Mouse (Mus musculus) CD8-positive naive resting alpha-beta T cell, adult 2 months (primary cell): Measurements from ENCODE around the gene Ppp6r2.

Experiments
- DNase-seq, 2 experiments: peaks; one replicate each; pipeline ENCODE4 v3.0.0; 2022; ENCODE audit warnings: low read depth in 2 of 2, low spot score in 2 of 2

Gene Ppp6r2

GRCm38 (mm10) chr15:89249063-89249462 is 37.7 kb downstream of the Ppp6r2 start:
- DNase-seq, result no peak

GRCm38 (mm10) chr15:89255330-89255729 is 44.0 kb downstream of the Ppp6r2 start:
- DNase-seq, result no peak

- DNase-seq, result no peak
Observed at GRCm38 (mm10) chr15:89258997-89259396, 47.6 kb downstream of the Ppp6r2 start.

GRCm38 (mm10) chr15:89264485-89264884 is 53.1 kb downstream of the Ppp6r2 start:
- no peak for DNase-seq

DNA sequence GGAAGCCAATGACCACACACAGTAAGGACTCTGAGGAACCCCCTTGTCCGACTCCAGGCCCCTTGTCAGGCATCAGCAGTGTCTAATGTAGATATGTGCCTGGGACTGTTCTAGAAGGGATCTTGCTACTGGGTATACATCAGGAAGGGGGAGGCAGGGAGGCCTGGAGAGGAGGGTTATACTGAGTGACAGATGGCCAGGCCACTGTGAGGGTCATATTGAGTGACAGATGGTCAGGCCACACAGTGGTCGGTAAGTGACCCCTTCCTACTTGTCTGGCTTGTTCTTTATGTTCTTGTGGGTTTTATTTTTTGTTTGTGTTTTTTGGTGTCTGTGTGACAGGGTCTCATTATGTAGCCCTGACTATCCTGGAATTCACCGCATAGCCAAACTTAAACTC is 64.1 kb downstream of the Ppp6r2 start:
- DNase-seq, result no peak

DNA sequence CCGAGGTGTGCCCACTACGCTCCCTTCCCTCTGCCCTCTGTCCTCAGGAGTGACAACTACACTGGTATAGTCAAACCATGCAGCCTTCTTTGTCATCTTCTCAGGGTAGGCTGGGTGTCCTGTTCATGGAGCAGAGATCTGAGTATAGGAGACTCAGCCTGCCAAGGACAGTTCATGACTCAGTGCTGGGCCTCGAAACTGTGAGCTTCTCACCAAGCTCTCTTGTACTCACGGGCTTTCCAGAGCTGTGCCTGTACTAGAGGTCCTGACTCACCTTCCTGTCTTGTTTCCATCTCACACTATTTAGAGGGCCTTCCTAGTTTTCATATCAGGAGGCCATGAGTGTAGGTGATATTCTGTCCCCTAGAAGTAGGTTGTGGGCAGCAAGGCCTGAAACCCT is 66.0 kb downstream of the Ppp6r2 start:
- no peak for DNase-seq

- DNase-seq, result peak; percentile 28 to 44
Observed at GRCm38 (mm10) chr15:89282546-89282945, 71.2 kb downstream of the Ppp6r2 start.

DNA sequence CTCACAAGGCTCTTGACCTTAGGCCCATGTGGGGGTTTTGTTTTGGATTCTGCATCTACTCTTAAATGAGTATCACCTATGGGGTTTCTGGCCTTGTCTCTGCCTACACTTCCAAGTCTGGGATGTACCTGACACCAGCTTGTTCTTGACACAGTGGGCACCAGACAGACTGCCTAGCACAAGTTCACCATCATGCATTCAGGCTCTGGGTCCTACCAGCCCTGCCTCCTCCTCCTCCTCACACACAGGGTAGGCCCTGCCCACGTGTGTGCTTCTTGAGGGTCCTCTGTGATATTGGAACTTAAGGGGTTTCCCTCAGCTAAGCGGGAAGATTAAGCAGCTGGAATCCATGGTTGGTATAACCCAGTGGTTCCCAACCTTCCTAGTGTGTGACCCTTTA is 72.7 kb downstream of the Ppp6r2 start:
- no peak for DNase-seq

GRCm38 (mm10) chr15:89285004-89285403 is 73.7 kb downstream of the Ppp6r2 start:
- DNase-seq, result no peak

GRCm38 (mm10) chr15:89285478-89285877 is 74.1 kb downstream of the Ppp6r2 start:
- no peak for DNase-seq

GRCm38 (mm10) chr15:89286114-89286513 is 74.8 kb downstream of the Ppp6r2 start:
- no peak for DNase-seq

DNA sequence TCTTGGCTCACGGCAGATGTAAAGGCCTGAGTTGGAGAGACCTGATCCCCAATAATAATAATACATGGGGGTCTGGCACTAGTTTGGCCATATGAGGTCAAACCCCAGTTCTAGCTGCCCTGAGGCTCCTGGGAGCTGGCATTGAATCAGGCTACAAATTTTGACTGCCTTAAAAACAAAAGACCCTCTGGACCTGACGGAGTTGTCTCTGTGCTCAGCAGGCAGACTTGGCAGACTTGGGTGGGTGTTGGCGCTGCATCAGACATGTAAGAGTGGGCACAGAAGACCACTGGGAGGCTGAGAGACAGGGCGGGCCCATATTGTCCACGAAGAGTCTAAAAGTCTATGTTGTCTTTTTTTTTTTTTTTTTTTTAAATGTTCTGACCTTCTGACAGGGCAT is 75.2 kb downstream of the Ppp6r2 start:
- DNase-seq, result no peak

- DNase-seq, result no peak
Observed at GRCm38 (mm10) chr15:89288227-89288767, 76.9 kb downstream of the Ppp6r2 start.

DNA sequence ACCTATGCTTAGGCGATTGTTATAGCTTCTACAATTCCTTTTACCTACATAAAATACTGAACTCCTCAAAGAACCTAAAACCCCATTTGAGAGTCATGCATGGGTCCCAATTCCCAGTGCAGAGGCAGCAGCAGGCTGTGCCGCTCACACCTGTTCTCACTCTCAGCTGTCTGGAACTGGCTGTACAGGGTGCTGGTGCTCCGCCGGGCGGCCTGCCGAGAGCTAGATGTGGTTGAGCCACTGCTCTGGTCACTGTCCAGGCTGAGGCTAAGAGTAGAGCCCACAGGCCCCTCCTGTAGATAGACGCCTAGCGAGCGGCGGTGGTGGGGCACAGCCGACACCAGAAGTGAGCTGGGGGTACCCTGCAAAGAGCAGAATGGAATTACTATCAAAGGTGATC is 78.1 kb downstream of the Ppp6r2 start:
- no peak for DNase-seq

DNA sequence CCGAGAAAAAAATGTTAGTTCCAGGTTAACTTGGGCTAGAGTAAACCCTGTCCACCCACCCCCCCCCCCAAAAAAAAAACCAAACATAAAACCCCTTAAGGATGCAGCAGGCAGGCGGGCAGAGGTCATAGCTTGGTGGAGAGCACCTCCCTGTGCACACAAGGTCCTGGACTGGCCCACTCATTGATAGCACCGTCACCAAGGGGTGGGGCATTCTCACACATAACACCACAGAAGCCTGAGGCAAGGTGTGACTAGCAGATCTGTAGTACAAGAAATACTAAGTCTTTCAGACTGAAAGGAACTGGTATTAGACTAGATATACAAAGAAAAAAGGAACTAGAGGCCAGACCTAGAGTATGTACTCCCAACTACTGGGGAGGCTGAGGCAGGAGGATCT is 80.2 kb downstream of the Ppp6r2 start:
- no peak for DNase-seq

DNA sequence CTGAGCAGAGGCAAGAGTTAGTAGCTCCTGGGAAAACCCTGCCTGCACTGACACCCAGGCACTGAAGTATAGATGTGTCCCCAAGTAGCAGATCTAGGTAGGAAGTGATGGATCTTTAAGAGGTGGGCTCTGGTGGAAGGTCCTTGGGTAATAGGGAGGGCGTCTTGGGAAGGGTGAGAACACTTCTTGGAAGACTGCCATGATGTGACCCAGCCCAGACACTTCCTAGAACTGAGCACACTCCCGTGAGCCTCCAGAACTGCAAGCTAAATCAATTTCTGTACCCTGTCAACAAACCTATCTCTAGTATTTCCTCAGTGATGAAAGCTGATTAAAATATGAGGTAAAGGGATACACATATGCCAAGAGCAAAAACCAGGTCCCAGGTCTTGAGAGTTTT is 81.4 kb downstream of the Ppp6r2 start:
- no peak for DNase-seq

DNA sequence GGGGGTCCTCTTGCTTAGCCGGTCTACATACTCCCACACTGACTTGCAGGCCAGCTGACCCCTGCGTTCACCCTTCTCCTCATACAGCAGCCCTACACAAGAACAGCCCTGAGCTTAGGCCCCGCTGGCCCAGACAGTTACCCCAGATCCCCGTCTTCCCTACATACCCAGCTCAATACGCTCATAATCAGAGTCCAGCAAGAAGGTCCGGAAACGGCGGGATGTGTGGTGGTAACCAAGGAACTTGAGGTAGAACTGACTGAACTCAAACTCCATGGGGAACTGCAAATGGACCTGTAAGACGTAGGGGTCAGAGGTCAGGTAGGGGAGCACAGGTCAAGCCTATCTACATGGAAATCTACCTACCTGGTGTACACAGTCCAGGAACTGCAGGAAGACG is 82.4 kb downstream of the Ppp6r2 start:
- no peak for DNase-seq

GRCm38 (mm10) chr15:89295580-89296165 is 84.3 kb downstream of the Ppp6r2 start:
- no peak for DNase-seq

DNA sequence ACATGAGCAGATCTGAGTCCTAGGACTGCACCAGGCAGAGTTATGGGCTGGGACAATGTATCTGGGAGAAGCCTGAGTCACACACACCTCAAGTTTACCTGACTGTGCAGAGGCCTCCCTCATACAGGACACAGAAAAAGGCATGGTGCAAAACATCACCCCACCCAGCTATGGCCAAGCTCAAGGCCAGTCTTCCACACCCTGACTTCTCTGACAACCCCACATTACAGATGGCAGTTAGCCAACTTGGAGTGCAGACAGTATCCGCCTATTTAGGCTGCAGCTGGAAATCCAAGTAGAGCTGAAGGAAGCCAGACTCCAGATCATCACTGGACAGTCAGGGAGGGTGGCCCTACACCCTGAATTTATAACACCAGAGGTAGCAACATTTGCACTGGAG is 85.1 kb downstream of the Ppp6r2 start:
- DNase-seq, result no peak

GRCm38 (mm10) chr15:89297695-89298094 is 86.3 kb downstream of the Ppp6r2 start:
- no peak for DNase-seq

DNA sequence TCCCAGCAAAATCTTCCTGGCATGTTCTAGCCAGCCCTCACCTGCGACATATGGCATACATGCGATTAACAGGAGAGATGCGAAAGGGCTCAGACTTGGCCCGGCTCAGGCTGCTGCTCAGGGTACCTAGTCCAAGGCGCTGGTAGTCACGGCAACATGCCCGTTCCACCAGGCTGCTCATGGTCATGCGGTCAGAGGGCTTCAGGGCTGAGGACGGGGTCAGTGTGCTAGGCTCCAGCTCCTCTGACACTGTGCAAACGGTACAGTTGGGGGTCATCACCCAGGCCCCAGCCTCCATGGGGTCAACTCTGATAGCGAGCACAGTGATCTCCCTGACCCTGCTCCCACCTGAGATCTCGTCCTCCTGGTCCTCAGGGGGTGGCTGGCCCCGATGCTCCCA is 88.8 kb downstream of the Ppp6r2 start:
- DNase-seq, result no peak

- no peak for DNase-seq
Observed at GRCm38 (mm10) chr15:89300600-89300999, 89.2 kb downstream of the Ppp6r2 start.

DNA sequence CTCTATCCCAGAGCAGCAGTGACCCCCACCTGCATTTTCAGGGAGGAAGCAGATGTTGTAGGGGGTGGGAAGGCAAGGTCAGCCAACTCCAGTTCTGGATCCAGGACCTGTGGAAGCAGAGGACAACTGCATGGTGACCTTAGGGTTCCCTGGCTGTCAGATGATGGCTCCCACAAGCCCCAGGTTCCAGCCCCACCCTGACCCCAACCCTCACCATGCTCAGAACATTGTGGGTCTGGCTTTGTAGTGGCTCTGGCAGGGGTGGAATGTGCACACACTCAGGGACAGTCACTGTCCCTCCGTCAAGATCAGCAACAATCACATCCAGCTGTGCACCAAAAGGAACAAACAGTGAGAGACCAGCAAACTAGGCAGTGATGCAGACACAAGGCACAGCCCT is 94.6 kb downstream of the Ppp6r2 start:
- DNase-seq, result no peak
